Mouse (Mus musculus): ENCODE data around the gene Tdgf1.

- TF ChIP-seq POLR2A (IDR thresholded peaks at IDR 0.05; ENCODE audit: low read depth, low read length): no peak
- no peak for TF ChIP-seq CTCF (IDR thresholded peaks at IDR 0.05; ENCODE audit: borderline replicate concordance, insufficient read depth, low read length)
Measured at GRCm38 (mm10) chr9:110933850-110934437, 12.0 kb downstream of the Tdgf1 start.

Measured in embryonic fibroblast, embryonic 13.5 days (primary cell).